Mouse (Mus musculus): Measurements from ENCODE around the gene Il9r. TPM values are rescaled to one million over a fixed set of nuclear protein-coding genes. Genes with fewer than 3 reads are reported as not detected.

The Il9r gene
- total and polyA plus RNA-seq, 3 experiments, result 2.3 to 5.7 (median 4.0) TPM

- Histone ChIP-seq H3K27me3 (ENCODE audit: insufficient read depth, low read length) (peaks cover 7% of the 10 kb centered on the region; the same call in 1 of the 2 replicates), H3K9me3 (replicated peaks) (no peaks in the 10 kb centered on the region), H3K4me1 (ENCODE audit: insufficient read depth, low read depth, low read length) (no peaks in the 10 kb centered on the region), H3K36me3 (replicated peaks) (no peaks in the 10 kb centered on the region), H3K4me3 (ENCODE audit: low read depth, low read length) (no peak overlapping the region)
- TF ChIP-seq TAL1 (conservative IDR thresholded peaks at IDR 0.05; ENCODE audit: low read depth, low read length) (no peak), GATA2 (IDR thresholded peaks at IDR 0.05; ENCODE audit: borderline replicate concordance, low read depth, low read length) (no peak), POLR2AphosphoS5 (IDR thresholded peaks at IDR 0.05; ENCODE audit: insufficient replicate concordance, low read depth, low read length) (no peak), CTCF (IDR thresholded peaks at IDR 0.05; ENCODE audit: low read depth, low read length) (no peak), GATA1 (IDR thresholded peaks at IDR 0.05; ENCODE audit: borderline replicate concordance, low read length) (no peak)
- DNase-seq (ENCODE audit: low spot score), result no peak
- ATAC-seq (ENCODE audit: extremely low read depth, insufficient number of reproducible peaks, low FRiP score, poor library complexity, severe bottlenecking), result no peak
These were observed 48.8 kb downstream of the Il9r start for GRCm38 (mm10) chr11:32151243-32151642.

- Histone ChIP-seq H3K27me3 (ENCODE audit: insufficient read depth, low read length) (peaks cover 11% of the 10 kb centered on the region; the same call in 1 of the 2 replicates), H3K4me1 (ENCODE audit: insufficient read depth, low read depth, low read length) (no peaks in the 10 kb centered on the region), H3K9me3 (replicated peaks) (no peaks in the 10 kb centered on the region), H3K4me3 (ENCODE audit: low read depth, low read length) (no peak overlapping the region), H3K36me3 (replicated peaks) (no peaks in the 10 kb centered on the region)
- DNase-seq (ENCODE audit: low spot score) (no peak), ATAC-seq (ENCODE audit: extremely low read depth, insufficient number of reproducible peaks, low FRiP score, poor library complexity, severe bottlenecking) (no peak)
- TF ChIP-seq TAL1 (conservative IDR thresholded peaks at IDR 0.05; ENCODE audit: low read depth, low read length) (no peak), GATA2 (IDR thresholded peaks at IDR 0.05; ENCODE audit: borderline replicate concordance, low read depth, low read length) (no peak)
These were observed 50.5 kb downstream of the Il9r start for GRCm38 (mm10) chr11:32149605-32150004.

- H3K4me3 ChIP-seq (ENCODE audit: low read depth, low read length), result no peak overlapping the region
- no peak for ATAC-seq (ENCODE audit: extremely low read depth, insufficient number of reproducible peaks, low FRiP score, poor library complexity, severe bottlenecking)
- TF ChIP-seq GATA1 (IDR thresholded peaks at IDR 0.05; ENCODE audit: borderline replicate concordance, low read length) (no peak), TAL1 (conservative IDR thresholded peaks at IDR 0.05; ENCODE audit: low read depth, low read length) (no peak), CTCF (IDR thresholded peaks at IDR 0.05; ENCODE audit: low read depth, low read length) (no peak), POLR2AphosphoS5 (IDR thresholded peaks at IDR 0.05; ENCODE audit: insufficient replicate concordance, low read depth, low read length) (no peak), GATA2 (IDR thresholded peaks at IDR 0.05; ENCODE audit: borderline replicate concordance, low read depth, low read length) (no peak)
These were observed 57.3 kb downstream of the Il9r start for GRCm38 (mm10) chr11:32142771-32143170.

GRCm38 (mm10) chr11:32141627-32142586, 58.2 kb downstream of the Il9r start:
- no peak for TF ChIP-seq CTCF (IDR thresholded peaks at IDR 0.05; ENCODE audit: low read depth, low read length)
- no peak for TF ChIP-seq TAL1 (conservative IDR thresholded peaks at IDR 0.05; ENCODE audit: low read depth, low read length)
- DNase-seq (ENCODE audit: low spot score) (no peak), ATAC-seq (ENCODE audit: extremely low read depth, insufficient number of reproducible peaks, low FRiP score, poor library complexity, severe bottlenecking) (no peak)
- Histone ChIP-seq H3K36me3 (replicated peaks) (no peaks in the 10 kb centered on the region), H3K9me3 (replicated peaks) (no peaks in the 10 kb centered on the region), H3K4me3 (ENCODE audit: low read depth, low read length) (no peak overlapping the region), H3K27me3 (ENCODE audit: insufficient read depth, low read length) (peaks cover 13% of the 10 kb centered on the region), H3K4me1 (ENCODE audit: insufficient read depth, low read depth, low read length) (no peaks in the 10 kb centered on the region)

More at GRCm38 (mm10) chr11:32142771-32143170, 57.3 kb downstream of the Il9r start:
- Histone ChIP-seq H3K4me1 (ENCODE audit: insufficient read depth, low read depth, low read length) (no peaks in the 10 kb centered on the region), H3K36me3 (replicated peaks) (no peaks in the 10 kb centered on the region), H3K27me3 (ENCODE audit: insufficient read depth, low read length) (peaks cover 12% of the 10 kb centered on the region), H3K9me3 (replicated peaks) (no peaks in the 10 kb centered on the region)
- DNase-seq (ENCODE audit: low spot score), result no peak

GRCm38 (mm10) chr11:32141034-32141433, 59.0 kb downstream of the Il9r start:
- H3K27me3 ChIP-seq (ENCODE audit: insufficient read depth, low read length), result peaks cover 14% of the 10 kb centered on the region
- DNase-seq (ENCODE audit: low spot score), result peak; percentile 41
- TF ChIP-seq CTCF (IDR thresholded peaks at IDR 0.05; ENCODE audit: low read depth, low read length) (peak; percentile 98), POLR2AphosphoS5 (IDR thresholded peaks at IDR 0.05; ENCODE audit: insufficient replicate concordance, low read depth, low read length) (no peak)
- no peaks in the 10 kb centered on the region for H3K9me3 ChIP-seq (replicated peaks)
- H3K36me3 ChIP-seq (replicated peaks), result no peaks in the 10 kb centered on the region
- no peak overlapping the region for H3K4me3 ChIP-seq (ENCODE audit: low read depth, low read length)
- no peaks in the 10 kb centered on the region for H3K4me1 ChIP-seq (ENCODE audit: insufficient read depth, low read depth, low read length)
- ATAC-seq (ENCODE audit: extremely low read depth, insufficient number of reproducible peaks, low FRiP score, poor library complexity, severe bottlenecking), result no peak

- no peaks in the 10 kb centered on the region for H3K36me3 ChIP-seq (replicated peaks)
- no peak for ATAC-seq (ENCODE audit: extremely low read depth, insufficient number of reproducible peaks, low FRiP score, poor library complexity, severe bottlenecking)
- DNase-seq (ENCODE audit: low spot score), result no peak
- peaks cover 13% of the 10 kb centered on the region for H3K27me3 ChIP-seq (ENCODE audit: insufficient read depth, low read length)
- no peaks in the 10 kb centered on the region for H3K4me1 ChIP-seq (ENCODE audit: insufficient read depth, low read depth, low read length)
- H3K4me3 ChIP-seq (ENCODE audit: low read depth, low read length), result no peak overlapping the region
- TF ChIP-seq GATA2 (IDR thresholded peaks at IDR 0.05; ENCODE audit: borderline replicate concordance, low read depth, low read length) (no peak), TAL1 (conservative IDR thresholded peaks at IDR 0.05; ENCODE audit: low read depth, low read length) (no peak), GATA1 (IDR thresholded peaks at IDR 0.05; ENCODE audit: borderline replicate concordance, low read length) (no peak), POLR2AphosphoS5 (IDR thresholded peaks at IDR 0.05; ENCODE audit: insufficient replicate concordance, low read depth, low read length) (no peak), CTCF (IDR thresholded peaks at IDR 0.05; ENCODE audit: low read depth, low read length) (no peak)
- no peaks in the 10 kb centered on the region for H3K9me3 ChIP-seq (replicated peaks)
These were observed 60.5 kb downstream of the Il9r start for GRCm38 (mm10) chr11:32139528-32139961.

All from G1E (cell line).